Mouse (Mus musculus): ENCODE results near the gene Hdac6.
A peak's percentile ranks its signal among the peaks of the same experiment; 100 is the strongest.
"Not testable (repeated sequence)": the region's sequence is repeated elsewhere in the genome, so short reads cannot be mapped to it uniquely, and the experiment has no call there.

Hdac6 gene

DNA sequence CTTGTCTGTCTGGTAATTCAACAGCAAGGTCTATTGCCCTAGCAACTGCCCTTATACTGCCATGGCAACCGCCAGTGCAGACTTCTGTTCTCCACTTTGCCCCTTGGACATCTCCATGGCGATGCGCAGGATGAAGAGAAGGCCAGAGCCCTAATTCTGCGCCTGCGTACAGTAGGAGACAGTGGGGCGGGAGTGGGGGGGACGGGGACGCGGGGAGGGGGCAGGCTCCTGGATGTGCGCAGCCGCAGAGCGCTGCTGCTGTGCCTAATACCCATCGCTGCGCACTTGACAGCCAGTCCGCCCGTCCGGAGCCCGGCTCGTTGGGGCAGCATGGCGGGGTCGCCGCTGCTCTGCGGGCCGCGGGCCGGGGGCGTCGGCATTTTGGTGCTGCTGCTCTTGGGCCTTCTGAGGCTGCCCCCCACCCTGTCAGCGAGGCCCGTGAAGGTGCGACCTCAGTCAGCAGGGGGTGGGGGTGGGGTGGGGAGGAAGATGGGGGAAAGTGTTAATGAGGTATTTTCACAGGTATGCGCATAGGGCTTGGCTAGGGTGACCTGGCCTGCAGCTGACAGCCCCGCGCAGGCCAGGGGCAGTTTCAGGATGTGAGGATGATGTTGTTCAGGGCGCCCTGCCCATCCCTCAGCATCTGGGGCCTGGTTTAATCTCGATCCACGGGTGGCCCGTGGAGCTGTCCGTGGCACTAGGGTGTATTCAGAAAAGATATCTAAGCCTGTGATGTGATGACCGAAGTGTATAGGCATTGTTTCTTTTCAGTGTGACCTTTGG lies 27.9 kb downstream of the Hdac6 start, which contains the start of gene Pcsk1n:
Gene Pcsk1n, plus strand, starts transcription at position 222 of the 783 bp plus-strand sequence.
- DNase-seq, result no peak

DNA sequence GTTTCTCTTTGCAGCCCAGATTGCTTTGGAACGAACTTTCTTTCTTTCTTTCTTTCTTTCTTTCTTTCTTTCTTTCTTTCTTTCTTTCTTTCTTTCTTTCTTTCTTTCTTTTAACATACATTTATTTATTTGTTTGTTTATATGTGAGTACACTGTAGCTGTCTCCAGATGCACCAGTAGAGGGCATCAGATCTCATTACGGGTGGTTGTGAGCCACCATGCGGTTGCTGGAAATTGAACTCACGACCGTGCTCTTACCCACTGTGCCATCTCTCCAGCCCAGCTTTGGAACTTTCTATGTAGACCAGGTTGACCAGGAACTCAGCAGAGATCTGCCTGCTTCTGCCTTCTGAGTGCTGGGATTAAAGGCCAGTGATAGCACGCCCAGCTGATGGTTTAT lies 29.7 kb downstream of the Hdac6 start:
- DNase-seq, result not testable (repeated sequence)

DNA sequence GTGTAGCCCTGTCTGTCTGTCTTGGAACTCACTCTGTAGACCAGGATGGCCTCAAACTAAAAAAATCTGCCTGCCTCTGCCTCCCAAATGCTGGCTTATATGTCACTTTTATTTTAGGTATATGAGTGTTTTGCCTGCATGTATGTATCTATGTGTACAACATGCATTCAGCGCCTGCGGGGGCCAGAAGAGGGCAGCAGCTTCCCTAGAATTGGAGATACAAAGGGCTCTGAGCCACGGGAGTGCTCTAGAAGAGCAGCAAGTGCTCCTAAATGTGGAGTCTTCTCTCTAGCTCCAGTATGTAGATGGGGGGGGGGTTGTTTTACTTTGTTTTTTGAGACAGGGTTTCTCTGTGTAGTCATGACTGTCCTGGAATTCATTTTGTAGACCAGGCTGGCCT lies 32.0 kb downstream of the Hdac6 start:
- DNase-seq, result peak; percentile 39

DNA sequence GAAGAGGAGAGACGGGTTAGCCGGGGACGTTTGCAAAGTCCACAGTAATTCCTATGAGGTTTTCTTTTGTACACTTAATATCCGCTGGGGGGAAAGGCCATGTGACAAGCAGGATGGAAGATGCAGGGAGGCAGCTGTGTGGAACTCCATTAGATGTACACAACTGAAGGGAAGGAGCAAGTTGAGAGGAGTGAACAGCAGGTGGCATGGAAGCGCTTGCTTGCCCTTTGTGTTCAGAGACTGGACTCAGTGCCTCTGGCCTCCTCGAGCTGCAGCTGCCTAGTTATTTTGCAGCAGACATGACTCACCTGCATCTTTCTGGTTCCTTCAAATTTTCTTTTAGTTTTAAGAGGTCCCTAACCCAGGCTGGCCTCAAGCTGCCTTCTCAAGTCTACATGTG lies 37.2 kb downstream of the Hdac6 start:
- DNase-seq, result no peak

DNA sequence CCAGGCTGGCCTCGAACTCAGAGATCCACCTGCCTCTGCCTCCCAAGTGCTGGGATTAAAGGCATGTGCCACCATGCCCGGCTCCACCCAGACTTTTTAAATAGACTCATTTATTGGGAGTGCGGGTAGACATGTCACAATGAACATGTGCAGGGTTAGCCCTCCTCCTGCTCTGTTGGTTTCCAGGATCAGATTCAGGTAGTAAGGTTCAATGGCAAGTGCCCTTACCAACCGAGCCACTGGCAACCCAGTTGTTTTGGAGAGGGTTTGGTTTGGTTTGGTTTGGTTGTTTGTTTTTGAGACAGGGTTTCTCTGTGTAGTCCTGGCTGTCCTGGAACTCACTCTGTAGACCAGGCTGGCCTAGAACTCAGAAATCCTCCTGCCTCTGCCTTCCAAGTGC lies 38.4 kb downstream of the Hdac6 start, which contains the start of gene Gm10490:
Gene Gm10490, plus strand, starts transcription at position 301 of the 400 bp plus-strand sequence.
- DNase-seq, result not testable (repeated sequence)

DNA sequence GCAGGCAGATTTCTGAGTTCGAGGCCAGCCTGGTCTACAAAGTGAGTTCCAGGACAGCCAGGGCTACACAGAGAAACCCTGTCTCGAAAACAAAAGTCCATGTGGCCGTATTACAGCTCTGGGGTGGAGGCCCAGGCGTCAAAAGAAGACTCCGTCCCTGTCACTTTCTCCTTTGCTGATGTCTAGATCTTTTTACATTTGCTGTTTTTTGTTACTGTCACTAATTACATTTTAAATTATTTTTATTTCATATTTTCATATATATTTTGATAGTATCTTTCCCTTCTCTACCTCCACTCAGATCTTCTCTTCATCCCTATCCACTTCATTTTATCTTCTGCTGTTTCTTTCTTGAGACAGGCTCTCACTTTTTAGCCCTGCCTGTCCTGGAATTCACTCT lies 40.0 kb downstream of the Hdac6 start, which contains the start of gene Gm10491:
Gene Gm10491, minus strand, starts transcription at position 101 of the 400 bp plus-strand sequence.
- no peak for DNase-seq

DNA sequence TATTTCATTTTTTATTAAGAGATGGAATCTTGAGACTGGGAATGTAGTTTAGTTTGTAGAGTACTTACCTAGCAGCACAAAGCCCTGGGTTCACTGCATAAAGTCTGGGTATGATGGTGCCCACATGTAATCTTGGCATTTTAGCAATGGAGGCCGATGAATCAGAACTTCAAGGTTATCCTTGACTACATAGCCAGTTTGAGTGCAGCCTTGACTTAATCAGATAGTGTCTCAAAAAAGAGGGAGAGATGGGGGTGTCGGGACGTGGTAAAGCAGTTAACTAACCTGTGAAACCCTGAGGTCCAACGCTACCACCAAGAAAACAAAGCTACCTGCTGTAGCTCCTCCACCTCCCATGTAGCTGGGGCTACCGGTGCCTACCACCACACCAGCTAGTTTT lies 43.2 kb downstream of the Hdac6 start:
- DNase-seq, result no peak

DNA sequence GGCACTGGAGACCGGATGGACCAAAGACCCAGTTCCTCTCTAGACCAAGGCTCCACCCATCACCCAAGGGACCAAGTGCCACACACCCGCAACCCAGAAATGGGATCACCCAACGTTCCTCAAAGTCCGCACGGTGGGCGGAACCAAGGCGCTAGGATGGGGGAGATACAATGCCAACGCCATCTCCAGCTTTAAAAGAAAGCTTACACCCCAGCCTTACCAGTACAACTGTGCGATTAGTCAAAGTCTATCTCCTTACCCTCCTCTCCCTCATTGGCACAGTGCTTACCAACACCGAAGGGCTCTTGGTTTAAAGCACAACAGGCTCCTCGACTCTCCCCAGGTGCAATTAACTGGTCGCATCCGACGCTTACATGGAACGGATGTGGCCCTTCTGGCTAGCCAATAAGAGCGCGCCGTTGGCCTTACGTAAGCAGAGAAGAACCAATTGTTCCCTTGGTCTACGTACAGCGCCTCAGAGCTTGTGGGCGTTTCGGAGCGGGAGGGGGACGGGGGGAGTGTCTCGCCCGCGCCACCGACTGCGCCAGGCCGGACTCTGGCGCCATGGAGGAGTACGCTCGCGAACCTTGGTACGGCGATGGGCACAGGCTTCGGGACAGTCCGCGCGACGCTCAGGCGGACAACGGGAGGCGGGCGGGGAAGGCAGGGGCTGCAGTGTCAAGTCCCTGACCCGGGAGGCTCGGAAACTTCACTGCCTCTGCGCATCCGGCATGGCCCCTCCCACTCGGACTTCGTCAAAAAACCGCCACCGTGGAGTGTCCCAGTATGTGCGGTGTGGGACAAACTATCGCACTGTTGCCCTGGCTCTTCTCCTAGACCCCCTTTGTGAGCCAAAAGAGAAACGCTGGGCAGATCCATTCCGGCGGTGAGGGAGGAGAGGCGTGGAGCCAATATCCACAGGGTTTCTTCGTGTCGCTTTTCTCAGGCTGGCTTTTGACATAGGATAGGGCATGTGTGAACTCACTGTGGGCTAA lies 48.5 kb downstream of the Hdac6 start, which contains the start of the genes Pqbp1 and Timm17b:
Gene Pqbp1, minus strand, starts transcription at position 390 of the 995 bp plus-strand sequence.
Gene Timm17b, plus strand, starts transcription at position 478 of the 995 bp plus-strand sequence.
- DNase-seq, result peak; percentile 84

DNA sequence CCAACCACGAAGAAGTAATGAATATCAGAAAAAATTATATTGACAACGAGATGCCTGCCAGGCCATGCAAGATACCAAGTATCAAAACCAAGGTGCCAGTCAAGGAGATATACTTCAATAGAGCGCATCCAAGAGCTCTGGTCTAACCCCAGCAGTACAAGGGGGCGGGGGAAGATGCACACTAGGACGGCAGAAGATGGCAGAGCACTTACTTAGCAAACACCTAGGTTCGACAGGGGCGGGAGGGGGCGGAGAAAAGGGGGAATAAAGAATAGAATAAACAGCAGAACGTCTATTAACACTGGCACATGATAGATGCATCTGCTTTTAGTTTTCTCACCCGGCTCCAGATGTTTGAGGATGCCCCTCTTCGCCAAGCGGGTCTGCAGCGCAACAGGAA lies 49.5 kb downstream of the Hdac6 start:
- DNase-seq, result peak; percentile 8

DNA sequence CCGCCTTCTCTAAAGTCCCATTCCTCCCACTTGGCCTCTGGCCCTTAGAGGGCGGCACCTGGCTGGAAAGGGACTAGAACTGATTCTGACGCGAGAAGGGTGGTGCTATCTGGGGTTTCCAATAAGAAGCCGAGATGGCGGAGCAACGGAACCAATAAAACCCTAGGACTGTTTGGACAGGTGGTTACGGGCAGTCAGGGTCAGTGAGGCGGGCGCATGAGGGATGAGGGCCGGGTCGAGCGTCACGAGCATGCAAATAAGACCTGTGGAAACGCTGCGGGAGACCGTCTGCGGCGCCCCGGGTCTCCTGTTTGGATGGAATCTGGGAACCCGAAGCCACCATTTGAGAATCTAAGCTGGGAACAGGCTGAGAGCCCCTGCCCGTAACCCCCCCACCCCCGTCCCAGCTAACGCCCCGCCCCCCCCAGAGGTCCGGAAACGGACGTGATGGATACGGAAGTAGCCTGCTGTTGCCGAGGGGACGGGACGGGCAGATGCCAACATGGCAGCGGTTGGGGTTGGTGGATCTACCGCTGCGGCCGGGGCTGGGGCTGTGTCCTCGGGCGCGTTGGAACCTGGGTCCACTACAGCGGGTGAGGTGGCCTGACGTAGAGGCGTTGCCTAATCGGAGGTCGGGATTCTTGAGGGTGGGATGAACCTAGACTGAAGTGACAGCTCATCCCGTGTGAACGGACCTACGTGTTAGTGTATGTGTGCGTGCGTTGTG lies 63.7 kb downstream of the Hdac6 start, which contains the start of gene Slc35a2:
Gene Slc35a2, plus strand, starts transcription at position 188 of the 727 bp plus-strand sequence.
- DNase-seq, result peak; percentile 62
